Mouse (Mus musculus) forebrain, embryonic 16.5 days (tissue): ENCODE measurements at regions not wholly inside any gene's neighbourhood (a gene's known extent, or its start where the extent isn't known, plus 50 kb on each side); places are given as distances from the start of the nearest gene placed in this dataset.

Experiments used
- ATAC-seq: fragments of 200-750 bp; cut with Nextera tagmentation; 2 replicates; pipeline ENCODE4 v1.8.0; 2017; ENCODE audit warnings: mild to moderate bottlenecking, moderate library complexity
- H3K27ac ChIP-seq: fragments of 300-500 bp; sonication (generic); 2 replicates; pipeline ENCODE4 v1.5.1; 2014; ENCODE audit warnings: low read length, control low read depth
- H3K27me3 ChIP-seq: fragments of 300-500 bp; sonication (generic); replicated peaks from 2 replicates; pipeline ENCODE4 v1.6.1; 2014; ENCODE audit warnings: low read length; ENCODE audit not compliant: control insufficient read depth, insufficient read depth
- H3K36me3 ChIP-seq: fragments of 300-500 bp; sonication (generic); 2 replicates; pipeline ENCODE4 v1.6.1; 2014; ENCODE audit not compliant: control insufficient read depth, insufficient read depth
- H3K4me1 ChIP-seq: fragments of 300-500 bp; sonication (generic); replicated peaks from 2 replicates; pipeline ENCODE4 v1.6.1; 2014; ENCODE audit warnings: low read length; ENCODE audit not compliant: control insufficient read depth, insufficient read depth
- H3K4me2 ChIP-seq: fragments of 300-500 bp; sonication (generic); 2 replicates; pipeline ENCODE4 v1.6.1; 2014; ENCODE audit warnings: mild to moderate bottlenecking, low read length, control low read depth
- H3K4me3 ChIP-seq: fragments of 300-500 bp; sonication (generic); replicated peaks from 2 replicates; pipeline ENCODE4 v1.5.1; 2014; ENCODE audit warnings: mild to moderate bottlenecking, low read length, control low read depth
- H3K9ac ChIP-seq: fragments of 300-500 bp; sonication (generic); replicated peaks from 2 replicates; pipeline ENCODE4 v1.6.1; 2014; ENCODE audit warnings: low read depth, low read length, control low read depth
- H3K9me3 ChIP-seq: fragments of 300-500 bp; sonication (generic); 2 replicates; pipeline ENCODE4 v1.6.1; 2016; ENCODE audit warnings: low read length; ENCODE audit not compliant: control insufficient read depth
- WGBS: fragments of 180-500 bp; shearing (Covaris S2); extraction: QIAGEN DNeasy Blood & Tissue Kit; methylation state at CpG from one replicate; pipeline ENCODE4 v1.1.7; 2014; 5-methylcytosine and 5-hydroxymethylcytosine counted together

DNA sequence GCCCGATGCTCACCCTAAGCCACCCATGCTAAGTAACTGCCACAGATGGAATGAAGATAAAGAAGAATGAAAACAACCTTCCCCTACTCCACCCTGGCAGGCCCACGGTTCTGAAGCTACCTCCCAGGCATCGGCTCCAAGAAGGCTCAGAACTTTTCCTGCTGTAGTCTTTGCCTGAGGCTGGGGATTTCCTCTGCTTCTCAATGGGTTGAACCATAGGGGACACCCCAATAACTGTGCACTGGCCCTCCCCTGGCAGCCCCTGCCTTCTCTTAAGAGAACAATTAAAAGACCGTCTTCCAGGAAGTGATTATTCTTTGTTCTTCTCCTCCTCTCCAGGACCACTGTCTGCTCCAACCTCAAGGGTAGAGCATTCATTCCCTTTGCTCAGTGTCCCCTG, 191.9 kb downstream of the Maf start:
- Histone ChIP-seq H3K27me3 (no peaks in the 10 kb centered on the region), H3K4me2 (no peak overlapping the region), H3K36me3 (no peaks in the 10 kb centered on the region), H3K9ac (no peak overlapping the region), H3K4me3 (no peak overlapping the region), H3K4me1 (no peaks in the 10 kb centered on the region), H3K9me3 (peaks cover 4% of the 10 kb centered on the region; the same call in 1 of the 2 replicates), H3K27ac (no peak overlapping the region)
- WGBS: 66% methylated on average over 4 of the region's 4 CpGs
- no peak for ATAC-seq

DNA sequence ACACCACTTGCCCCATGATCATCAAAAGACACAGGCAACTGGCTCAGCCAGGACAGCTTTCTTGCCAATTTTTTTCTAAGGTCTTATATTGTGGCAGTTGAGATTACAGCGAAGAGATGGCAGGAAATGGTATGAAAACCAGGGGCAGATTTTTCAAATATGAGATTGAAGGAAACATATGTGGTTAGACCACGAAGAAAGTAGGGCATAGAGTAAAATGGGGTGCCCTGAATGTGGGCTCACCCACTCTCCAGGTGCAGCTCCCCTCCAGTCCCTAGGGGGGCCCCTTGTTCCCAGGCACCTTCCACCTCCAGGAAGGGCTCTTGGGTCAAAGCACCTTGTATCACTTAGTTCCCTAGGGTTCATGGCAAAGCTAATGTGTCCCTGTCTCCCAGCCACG, 193.1 kb downstream of the Maf start:
- H3K27me3 ChIP-seq: no peaks in the 10 kb centered on the region
- H3K4me2 ChIP-seq: no peak overlapping the region
- H3K4me3 ChIP-seq: no peak overlapping the region
- ATAC-seq: no peak
- no peaks in the 10 kb centered on the region for H3K9me3 ChIP-seq
- no peak overlapping the region for H3K27ac ChIP-seq
- no peaks in the 10 kb centered on the region for H3K36me3 ChIP-seq
- 73% methylated on average over 3 of the region's 3 CpGs for WGBS
- no peaks in the 10 kb centered on the region for H3K4me1 ChIP-seq
- no peak overlapping the region for H3K9ac ChIP-seq

DNA sequence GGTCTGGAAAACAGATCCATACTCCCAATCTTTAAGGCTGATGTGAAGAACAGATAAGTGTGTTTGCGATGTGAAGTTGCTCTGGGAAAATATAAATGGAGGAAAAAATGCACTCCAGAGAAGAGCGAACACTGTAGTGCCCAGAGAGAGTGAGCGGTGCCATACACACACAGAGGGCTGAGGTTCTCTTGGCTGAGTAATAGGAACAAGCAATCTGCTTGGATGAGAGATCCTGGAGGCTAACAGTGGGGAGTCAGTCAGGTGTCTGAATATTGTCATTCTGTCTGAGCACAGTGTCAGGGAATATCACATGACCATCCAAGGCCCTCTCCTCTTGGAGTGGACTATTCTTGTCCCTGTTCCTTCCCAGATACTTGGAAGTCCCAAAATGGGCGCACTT, 200.4 kb downstream of the Maf start:
- no peak for ATAC-seq
- Histone ChIP-seq H3K4me2 (no peak overlapping the region), H3K4me3 (no peak overlapping the region), H3K9ac (no peak overlapping the region), H3K27ac (no peak overlapping the region), H3K36me3 (no peaks in the 10 kb centered on the region), H3K27me3 (no peaks in the 10 kb centered on the region), H3K9me3 (no peaks in the 10 kb centered on the region), H3K4me1 (no peaks in the 10 kb centered on the region)
- 95% methylated on average over 4 of the region's 4 CpGs for WGBS

DNA sequence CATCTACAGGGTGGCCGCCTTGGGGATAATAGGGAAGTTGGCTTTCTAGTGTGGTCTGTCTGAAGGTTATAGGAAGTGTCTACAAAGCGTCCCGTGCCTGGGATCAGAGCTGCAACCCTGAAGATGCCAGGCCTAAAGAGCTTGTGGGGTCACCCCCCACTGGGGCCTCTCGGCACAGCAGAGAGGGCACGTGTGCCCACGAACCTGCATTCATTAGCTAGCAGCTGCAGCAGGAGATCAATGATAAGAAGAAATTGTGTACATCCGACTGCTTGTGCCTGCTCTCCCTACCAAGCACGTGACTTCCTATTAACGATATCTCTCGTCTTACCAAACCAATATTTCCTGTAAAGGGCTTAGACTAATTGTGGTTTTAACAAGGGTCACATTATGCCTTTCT, 200.9 kb downstream of the Maf start:
- no peaks in the 10 kb centered on the region for H3K4me1 ChIP-seq
- no peak overlapping the region for H3K4me2 ChIP-seq
- no peaks in the 10 kb centered on the region for H3K27me3 ChIP-seq
- no peak overlapping the region for H3K27ac ChIP-seq
- 61% methylated on average over 10 of the region's 10 CpGs for WGBS
- H3K36me3 ChIP-seq: no peaks in the 10 kb centered on the region
- no peaks in the 10 kb centered on the region for H3K9me3 ChIP-seq
- no peak overlapping the region for H3K9ac ChIP-seq
- H3K4me3 ChIP-seq: no peak overlapping the region
- ATAC-seq: no peak

GRCm38 (mm10) chr8:115496016-115496415, 211.6 kb downstream of the Maf start:
- no peaks in the 10 kb centered on the region for H3K4me1 ChIP-seq
- H3K9me3 ChIP-seq: no peaks in the 10 kb centered on the region
- WGBS: 86% methylated on average over 1 of the region's 1 CpGs
- H3K9ac ChIP-seq: no peak overlapping the region
- no peak overlapping the region for H3K4me2 ChIP-seq
- no peak overlapping the region for H3K27ac ChIP-seq
- H3K27me3 ChIP-seq: no peaks in the 10 kb centered on the region
- H3K36me3 ChIP-seq: no peaks in the 10 kb centered on the region
- no peak for ATAC-seq
- H3K4me3 ChIP-seq: no peak overlapping the region

- no peaks in the 10 kb centered on the region for H3K36me3 ChIP-seq
- H3K27ac ChIP-seq: no peak overlapping the region
- 95% methylated on average over 8 of the region's 8 CpGs for WGBS
- H3K27me3 ChIP-seq: no peaks in the 10 kb centered on the region
- no peaks in the 10 kb centered on the region for H3K9me3 ChIP-seq
- H3K4me1 ChIP-seq: no peaks in the 10 kb centered on the region
- H3K9ac ChIP-seq: no peak overlapping the region
- H3K4me3 ChIP-seq: no peak overlapping the region
- H3K4me2 ChIP-seq: no peak overlapping the region
- no peak for ATAC-seq
Observed at GRCm38 (mm10) chr8:115494353-115494752, 213.2 kb downstream of the Maf start.

DNA sequence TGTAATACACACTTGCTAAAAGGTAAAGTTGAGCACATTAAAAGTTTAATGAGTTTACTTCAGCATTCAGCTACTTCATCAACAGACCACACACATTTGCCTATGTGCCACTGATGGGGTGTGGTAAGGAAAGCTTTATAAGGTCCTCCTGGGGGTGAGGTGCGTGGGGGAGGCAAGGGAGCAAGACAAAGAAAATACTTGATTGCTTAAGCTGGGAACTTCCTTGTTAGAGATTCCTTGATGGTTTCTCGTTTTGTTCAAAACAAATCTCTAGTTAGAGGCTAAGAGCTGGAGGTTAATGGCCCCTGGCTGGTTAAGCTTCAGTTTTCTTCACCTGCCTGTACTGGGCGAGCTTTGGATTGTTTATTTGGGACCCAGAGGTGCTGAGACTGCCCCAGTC, 220.7 kb downstream of the Maf start:
- no peak overlapping the region for H3K4me3 ChIP-seq
- WGBS: 22% methylated on average over 3 of the region's 3 CpGs

DNA sequence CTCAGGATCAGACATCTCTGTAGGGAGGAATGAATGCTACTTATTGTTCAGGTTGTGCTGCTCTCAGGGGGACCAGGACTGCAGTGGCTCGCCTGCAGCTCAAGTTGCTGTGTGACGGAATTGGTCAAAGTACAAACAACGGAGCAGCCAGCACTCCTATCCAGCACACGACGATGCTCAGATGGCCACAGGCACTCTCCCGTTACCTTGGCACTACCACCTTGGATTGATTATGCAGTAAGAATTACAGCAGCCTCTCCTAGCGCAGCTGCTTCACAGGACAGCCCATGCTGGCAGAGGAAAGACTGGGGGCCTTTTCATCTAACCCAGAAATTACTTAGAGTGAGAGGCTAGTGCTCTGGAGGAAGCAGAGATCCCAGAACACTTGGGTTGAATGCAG, 226.5 kb downstream of the Maf start:
- Histone ChIP-seq H3K4me1 (no peaks in the 10 kb centered on the region), H3K36me3 (no peaks in the 10 kb centered on the region), H3K9ac (no peak overlapping the region), H3K9me3 (no peaks in the 10 kb centered on the region), H3K27me3 (no peaks in the 10 kb centered on the region), H3K4me2 (no peak overlapping the region), H3K4me3 (no peak overlapping the region), H3K27ac (no peak overlapping the region)
- no peak for ATAC-seq
- 49% methylated on average over 7 of the region's 7 CpGs for WGBS

More for the DNA sequence above, 220.7 kb downstream of the Maf start:
- no peak overlapping the region for H3K27ac ChIP-seq
- ATAC-seq: no peak
- H3K36me3 ChIP-seq: no peaks in the 10 kb centered on the region
- H3K4me1 ChIP-seq: no peaks in the 10 kb centered on the region
- H3K4me2 ChIP-seq: no peak overlapping the region
- no peak overlapping the region for H3K9ac ChIP-seq
- H3K9me3 ChIP-seq: no peaks in the 10 kb centered on the region
- H3K27me3 ChIP-seq: no peaks in the 10 kb centered on the region

- no peak overlapping the region for H3K4me3 ChIP-seq
- 91% methylated on average over 11 of the region's 11 CpGs for WGBS
- no peak overlapping the region for H3K27ac ChIP-seq
Observed at GRCm38 (mm10) chr8:115478406-115479060, 229.1 kb downstream of the Maf start.

GRCm38 (mm10) chr8:115476071-115476470, 231.5 kb downstream of the Maf start:
- Histone ChIP-seq H3K4me2 (no peak overlapping the region), H3K4me3 (no peak overlapping the region), H3K27me3 (no peaks in the 10 kb centered on the region), H3K4me1 (no peaks in the 10 kb centered on the region), H3K27ac (no peak overlapping the region), H3K36me3 (no peaks in the 10 kb centered on the region), H3K9me3 (no peaks in the 10 kb centered on the region), H3K9ac (no peak overlapping the region)
- ATAC-seq: no peak
- 93% methylated on average over 9 of the region's 9 CpGs for WGBS

More at GRCm38 (mm10) chr8:115478406-115479060, 229.1 kb downstream of the Maf start:
- Histone ChIP-seq H3K9ac (no peak overlapping the region), H3K4me2 (no peak overlapping the region), H3K27me3 (no peaks in the 10 kb centered on the region), H3K9me3 (no peaks in the 10 kb centered on the region), H3K36me3 (no peaks in the 10 kb centered on the region), H3K4me1 (no peaks in the 10 kb centered on the region)
- ATAC-seq: no peak
